Mouse (Mus musculus) spleen, adult 2 months (tissue): ENCODE measurements around the gene Tmub2. TPM values are rescaled to one million over a fixed set of nuclear protein-coding genes. Genes with fewer than 3 reads are reported as not detected.

Experiments
- DNase-seq, 2 experiments: peaks; one replicate each; pipeline versions ENCODE4 v3.0.0 to v3.0.0-alpha.2; 2012 to 2021; ENCODE audit warnings: low spot score in 2 of 2, low read depth in 1 of 2
- H3K27ac ChIP-seq: fragments of 200-500 bp; 2 replicates; pipeline ENCODE4 v1.5.1; 2012; ENCODE audit warnings: low read length, inconsistent platforms; ENCODE audit not compliant: insufficient read depth
- H3K27me3 ChIP-seq: fragments of 200-500 bp; 2 replicates; pipeline ENCODE4 v1.6.1; 2012; ENCODE audit warnings: mild to moderate bottlenecking, moderate library complexity, low read length, inconsistent platforms; ENCODE audit not compliant: control insufficient read depth, insufficient read depth
- H3K36me3 ChIP-seq: fragments of 200-500 bp; 2 replicates; pipeline ENCODE4 v1.6.1; 2012; ENCODE audit warnings: mild to moderate bottlenecking, low read length, inconsistent platforms; ENCODE audit not compliant: control insufficient read depth, insufficient read depth
- H3K4me1 ChIP-seq: fragments of 200-500 bp; 2 replicates; pipeline ENCODE4 v1.6.1; 2011; ENCODE audit warnings: inconsistent platforms; ENCODE audit not compliant: control insufficient read depth, insufficient read depth, insufficient read length
- H3K4me3 ChIP-seq: fragments of 200-500 bp; 2 replicates; pipeline ENCODE4 v1.5.1; 2011; ENCODE audit warnings: mild to moderate bottlenecking, inconsistent platforms; ENCODE audit not compliant: insufficient read depth, insufficient read length; ENCODE audit errors: extremely low read depth
- CTCF ChIP-seq: fragments of 200-500 bp; IDR thresholded peaks from 2 replicates; pipeline ENCODE4 v1.5.1; 2011; ENCODE audit warnings: mild to moderate bottlenecking, inconsistent platforms; ENCODE audit not compliant: insufficient read depth, insufficient read length, insufficient replicate concordance; ENCODE audit errors: extremely low read depth
- POLR2A ChIP-seq: fragments of 200-500 bp; IDR thresholded peaks from 2 replicates; pipeline ENCODE4 v1.6.1; 2011; ENCODE audit warnings: low read depth, low read length, inconsistent platforms
- WGBS: fragments of 180-500 bp; shearing (Covaris S2); methylation state at CpG from one replicate; pipeline ENCODE4 v1.1.7; 2018; 5-methylcytosine and 5-hydroxymethylcytosine counted together
- polyA plus RNA-seq: library from polyadenylated mRNA; depleted of rRNA; stranded (reverse); fragments of >200 nt; gene quantifications from 2 replicates; pipeline ENCODE4 v1.2.3, GENCODE M21; 2012; rRNA removed

Tmub2 gene
- polyA plus RNA-seq = 31.6 and 41.1 TPM in 2 replicates

- Histone ChIP-seq H3K4me1 (peaks cover 6% of the 10 kb centered on the region; the same call in 1 of the 2 replicates), H3K27me3 (no peaks in the 10 kb centered on the region), H3K36me3 (peaks cover 12% of the 10 kb centered on the region), H3K4me3 (peak within 1 kb of the TSS; percentile 86), H3K27ac (peak within 1 kb of the TSS; percentile 79)
- under 1% methylated on average over 32 of the region's 32 CpGs for WGBS
- peak; percentile 95 to 98 for DNase-seq
- no peak for TF ChIP-seq POLR2A
- TF ChIP-seq CTCF = no peak
These were observed at the start of gene Tmub2 for GRCm38 (mm10) chr11:102284501-102285094. Tmub2 (plus strand) TSS chr11:102284931.

- Histone ChIP-seq H3K4me3 (no peak overlapping the region), H3K27ac (no peak overlapping the region), H3K36me3 (no peaks in the 10 kb centered on the region), H3K4me1 (no peaks in the 10 kb centered on the region), H3K27me3 (no peaks in the 10 kb centered on the region)
- WGBS = 67% methylated on average over 2 of the region's 2 CpGs
- no peak for TF ChIP-seq POLR2A
- no peak for TF ChIP-seq CTCF
- DNase-seq = no peak
These were observed 48.7 kb upstream of the Tmub2 start for GRCm38 (mm10) chr11:102236022-102236421.

GRCm38 (mm10) chr11:102240636-102241035 lies 44.1 kb upstream of the Tmub2 start:
- no peak overlapping the region for H3K4me3 ChIP-seq
- no peaks in the 10 kb centered on the region for H3K27me3 ChIP-seq
- TF ChIP-seq CTCF (no peak), POLR2A (no peak)
- H3K4me1 ChIP-seq = no peaks in the 10 kb centered on the region
- WGBS = 88% methylated on average over 6 of the region's 6 CpGs
- no peak overlapping the region for H3K27ac ChIP-seq
- H3K36me3 ChIP-seq = no peaks in the 10 kb centered on the region
- DNase-seq = no peak

- no peak overlapping the region for H3K27ac ChIP-seq
- WGBS = 87% methylated on average over 5 of the region's 5 CpGs
- no peak for DNase-seq
- no peak overlapping the region for H3K4me3 ChIP-seq
- H3K27me3 ChIP-seq = no peaks in the 10 kb centered on the region
- no peaks in the 10 kb centered on the region for H3K36me3 ChIP-seq
- no peaks in the 10 kb centered on the region for H3K4me1 ChIP-seq
- TF ChIP-seq POLR2A (no peak), CTCF (no peak)
These were observed 43.5 kb upstream of the Tmub2 start for GRCm38 (mm10) chr11:102241246-102241645.

GRCm38 (mm10) chr11:102241874-102242273 lies 42.9 kb upstream of the Tmub2 start:
- H3K27ac ChIP-seq = no peak overlapping the region
- WGBS = 58% methylated on average over 5 of the region's 5 CpGs
- no peak for TF ChIP-seq POLR2A
- TF ChIP-seq CTCF = no peak
- no peak for DNase-seq
- H3K36me3 ChIP-seq = no peaks in the 10 kb centered on the region
- H3K4me1 ChIP-seq = no peaks in the 10 kb centered on the region
- no peak overlapping the region for H3K4me3 ChIP-seq
- no peaks in the 10 kb centered on the region for H3K27me3 ChIP-seq

- no peak for DNase-seq
- no peak overlapping the region; the same call in 1 of the 2 replicates for H3K4me3 ChIP-seq
- no peaks in the 10 kb centered on the region for H3K36me3 ChIP-seq
- WGBS = 1% methylated on average over 32 of the region's 32 CpGs
- H3K27me3 ChIP-seq = no peaks in the 10 kb centered on the region
- TF ChIP-seq CTCF = no peak
- TF ChIP-seq POLR2A = no peak
- no peak overlapping the region for H3K27ac ChIP-seq
- peaks cover 4% of the 10 kb centered on the region; the same call in 1 of the 2 replicates for H3K4me1 ChIP-seq
These were observed 39.7 kb upstream of the Tmub2 start for GRCm38 (mm10) chr11:102244926-102245449.
